Comparison of ENCODE assay signal across 12 mouse cellular contexts in the genomic region with DNA sequence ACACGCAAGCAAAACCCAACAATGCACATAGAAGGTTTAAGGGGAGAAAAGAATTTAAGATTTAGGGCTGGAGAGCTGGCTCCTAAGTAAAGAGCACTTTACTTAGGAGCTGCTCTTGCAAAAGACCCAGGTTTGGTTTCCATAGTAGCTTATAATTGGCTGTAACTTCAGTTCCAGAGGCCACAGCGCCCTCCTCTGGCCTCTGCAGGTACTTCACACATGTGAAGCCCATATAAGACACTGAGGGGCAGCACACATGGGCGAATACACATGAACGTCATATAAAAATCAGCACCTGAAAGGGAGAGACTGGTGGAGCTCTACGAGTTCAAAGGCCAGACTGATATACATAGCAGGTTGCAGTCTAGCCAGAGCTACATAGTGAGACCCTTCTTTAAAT. TPM values are rescaled to one million over a fixed set of nuclear protein-coding genes. Genes with fewer than 3 reads are reported as not detected.
DNase-seq lines count a peak whose midpoint lies in the region; ATAC-seq and TF ChIP-seq lines count a peak whose summit lies in the region.
"Had no signal": no experiment of that assay in that cellular context is flagged by ENCODE, and none has a peak within 500 bp of the region (broad histone marks: within the 10 kb centered on the region; RNA-seq: fewer than 3 reads in every experiment).

No protein-coding gene starts in this region.

- H3K36me3 ChIP-seq in hindbrain, embryonic 11.5 days (ENCODE audit: control insufficient read depth, insufficient read depth, low read length) = peaks cover 5% of the 10 kb centered on the region; the same call in 1 of the 2 replicates
- H3K36me3 ChIP-seq in hindbrain, embryonic 16.5 days (ENCODE audit: control insufficient read depth, insufficient read depth, low read length) = peaks cover 12% of the 10 kb centered on the region
- peaks cover 21% of the 10 kb centered on the region for H3K36me3 ChIP-seq in thymus, adult 2 months (ENCODE audit: control insufficient read depth, insufficient read depth, low read length)

- ATAC-seq in hindbrain, embryonic 11.5 days (ENCODE audit: low FRiP score) = no peak
- ATAC-seq in hindbrain, embryonic 16.5 days = no peak
- ATAC-seq: midbrain, embryonic 15.5 days had no signal

- no peak overlapping the region for H3K27ac ChIP-seq in hindbrain, embryonic 11.5 days (ENCODE audit: low read depth, low read length)
- no peak overlapping the region for H3K27ac ChIP-seq in hindbrain, embryonic 16.5 days (ENCODE audit: low read depth, low read length)
- no peak overlapping the region for H3K27ac ChIP-seq in thymus, adult 2 months (ENCODE audit: control insufficient read depth, insufficient read depth, low read length)
- no peak overlapping the region for H3K27ac ChIP-seq in bone marrow, adult 2 months (ENCODE audit: control insufficient read depth, insufficient read depth, low read depth, low read length, poor library complexity)
- H3K27ac ChIP-seq: embryonic facial prominence, embryonic 13.5 days; limb, embryonic 15.5 days; midbrain, embryonic 15.5 days had no signal

- TF ChIP-seq POLR2A in thymus, adult 2 months (IDR thresholded peaks at IDR 0.05; ENCODE audit: control insufficient read depth, extremely low read depth, insufficient read depth, low read length, poor library complexity) = no peak
- TF ChIP-seq POLR2A in bone marrow, adult 2 months (IDR thresholded peaks at IDR 0.05; ENCODE audit: borderline replicate concordance, control insufficient read depth, low read depth, low read length) = no peak

- DNase-seq in hindbrain, embryonic 11.5 days (ENCODE audit: low spot score) = peak; percentile 37
- peak; percentile 25 for DNase-seq in thymus, adult 2 months
- no peak for DNase-seq in thymus, postnatal 10 days (ENCODE audit: low spot score in 2 of 2)
- peak; percentile 44 for DNase-seq in thymus, postnatal 25 days
- DNase-seq in right cerebral cortex, postnatal 14 days = no peak
- DNase-seq in left cerebral cortex, postnatal 4 days = no peak

- no peak overlapping the region for H3K9ac ChIP-seq in hindbrain, embryonic 11.5 days (ENCODE audit: low read depth, low read length)
- H3K9ac ChIP-seq in hindbrain, embryonic 16.5 days (ENCODE audit: low read depth, low read length) = no peak overlapping the region
- H3K9ac ChIP-seq: embryonic facial prominence, embryonic 13.5 days; limb, embryonic 15.5 days; midbrain, embryonic 15.5 days had no signal

- no peak for TF ChIP-seq CTCF in thymus, adult 2 months (IDR thresholded peaks at IDR 0.05; ENCODE audit: borderline replicate concordance, control insufficient read depth, extremely low read depth, insufficient read depth, low read length, poor library complexity)
- peak; percentile 39 for TF ChIP-seq CTCF in bone marrow, adult 2 months (IDR thresholded peaks at IDR 0.05; ENCODE audit: control insufficient read depth, insufficient read depth, low read length)

- H3K4me1 ChIP-seq in hindbrain, embryonic 11.5 days (replicated peaks; ENCODE audit: control insufficient read depth, insufficient read depth, low read length) = peaks cover 8% of the 10 kb centered on the region
- H3K4me1 ChIP-seq in hindbrain, embryonic 16.5 days (ENCODE audit: control insufficient read depth, insufficient read depth, low read depth, low read length) = peaks cover 13% of the 10 kb centered on the region
- H3K4me1 ChIP-seq in thymus, adult 2 months (replicated peaks; ENCODE audit: control insufficient read depth, insufficient read depth, low read length) = peaks cover 13% of the 10 kb centered on the region
- no peaks in the 10 kb centered on the region for H3K4me1 ChIP-seq in bone marrow, adult 2 months (ENCODE audit: control insufficient read depth, insufficient read depth, low read length)

- intact Hi-C loops in left cerebral cortex, postnatal 4 days (cut with DNase I) = no loop called here

- 66% methylated on average over 5 of the region's 5 CpGs for WGBS in hindbrain, embryonic 11.5 days
- WGBS in hindbrain, embryonic 16.5 days = 61% methylated on average over 5 of the region's 5 CpGs
- WGBS in thymus, adult 2 months = 83% methylated on average over 5 of the region's 5 CpGs
- WGBS in bone marrow, adult 2 months = 70% methylated on average over 5 of the region's 5 CpGs

- peaks cover 24% of the 10 kb centered on the region for H3K27me3 ChIP-seq in hindbrain, embryonic 11.5 days (ENCODE audit: control insufficient read depth, insufficient read depth, low read length)
- peaks cover 16% of the 10 kb centered on the region for H3K27me3 ChIP-seq in hindbrain, embryonic 16.5 days (replicated peaks; ENCODE audit: control insufficient read depth, insufficient read depth, low read length)
- H3K27me3 ChIP-seq in thymus, adult 2 months (ENCODE audit: control insufficient read depth, insufficient read depth, low read length) = peaks cover 21% of the 10 kb centered on the region

- no peak overlapping the region for H3K4me2 ChIP-seq in hindbrain, embryonic 11.5 days (replicated peaks; ENCODE audit: low read depth, low read length)
- no peak overlapping the region for H3K4me2 ChIP-seq in hindbrain, embryonic 16.5 days (ENCODE audit: low read length)
- H3K4me2 ChIP-seq: embryonic facial prominence, embryonic 13.5 days; limb, embryonic 15.5 days; midbrain, embryonic 15.5 days had no signal

- H3K4me3 ChIP-seq in hindbrain, embryonic 11.5 days (ENCODE audit: low read depth, low read length) = no peak overlapping the region
- no peak overlapping the region for H3K4me3 ChIP-seq in hindbrain, embryonic 16.5 days (ENCODE audit: low read length)
- no peak overlapping the region for H3K4me3 ChIP-seq in thymus, adult 2 months (ENCODE audit: control insufficient read depth, insufficient read depth, low read length)
- no peak overlapping the region for H3K4me3 ChIP-seq in bone marrow, adult 2 months (replicated peaks; ENCODE audit: control insufficient read depth, low read depth, low read length)
- H3K4me3 ChIP-seq: embryonic facial prominence, embryonic 13.5 days; limb, embryonic 15.5 days; midbrain, embryonic 15.5 days had no signal

- no peaks in the 10 kb centered on the region for H3K9me3 ChIP-seq in hindbrain, embryonic 11.5 days (ENCODE audit: control insufficient read depth, low read length)
- no peaks in the 10 kb centered on the region for H3K9me3 ChIP-seq in hindbrain, embryonic 16.5 days (ENCODE audit: control insufficient read depth, low read length)
- H3K9me3 ChIP-seq: embryonic facial prominence, embryonic 13.5 days; limb, embryonic 15.5 days; midbrain, embryonic 15.5 days had no signal

RNA-seq across cellular contexts. Expression of a gene that starts 4.3 kb away (rescaled TPM):
- 63.7 and 67.2 TPM in 2 replicates for polyA plus RNA-seq in hindbrain, embryonic 11.5 days (2014; fragmentation: Nextera tagmentation; extraction: Ambion mirVana)
- 10.6 and 41.1 TPM in 2 replicates for polyA plus RNA-seq in hindbrain, embryonic 16.5 days (2015; fragmentation: Nextera tagmentation; extraction: Ambion mirVana)
- polyA plus RNA-seq in thymus, adult 2 months (2012; rRNA removed) = 10.7 and 12.1 TPM in 2 replicates
- 60.9 and 83.6 TPM in 2 replicates for polyA plus RNA-seq in bone marrow, adult 2 months (2011; ENCODE audit: insufficient read depth, insufficient read length, low replicate concordance, missing spikeins)
- total RNA-seq in left cerebral cortex, postnatal 4 days (2021) = 1 to 10 TPM; 4.7 to 5.2 TPM

RNA-seq across cellular contexts. Expression of a gene that starts 21.1 kb away (rescaled TPM):
- polyA plus RNA-seq in hindbrain, embryonic 11.5 days (2014; fragmentation: Nextera tagmentation; extraction: Ambion mirVana) = 0.64 and 0.79 TPM in 2 replicates
- polyA plus RNA-seq in hindbrain, embryonic 16.5 days (2015; fragmentation: Nextera tagmentation; extraction: Ambion mirVana) = 0.23 and 0.47 TPM in 2 replicates
- 2.5 and 2.9 TPM in 2 replicates for polyA plus RNA-seq in thymus, adult 2 months (2012; rRNA removed)
- 1.5 TPM in 1 of 2 replicates, not detected in the other for polyA plus RNA-seq in bone marrow, adult 2 months (2011; ENCODE audit: insufficient read depth, insufficient read length, low replicate concordance, missing spikeins)
- under 1 TPM; 0.83 to 0.84 TPM for total RNA-seq in left cerebral cortex, postnatal 4 days (2021)

RNA-seq across cellular contexts. Expression of a gene that starts 28.4 kb away (rescaled TPM):
- 34.8 and 37.6 TPM in 2 replicates for polyA plus RNA-seq in hindbrain, embryonic 11.5 days (2014; fragmentation: Nextera tagmentation; extraction: Ambion mirVana)
- polyA plus RNA-seq in hindbrain, embryonic 16.5 days (2015; fragmentation: Nextera tagmentation; extraction: Ambion mirVana) = 8.2 and 10.7 TPM in 2 replicates
- polyA plus RNA-seq in thymus, adult 2 months (2012; rRNA removed) = 105 and 108 TPM in 2 replicates
- polyA plus RNA-seq in bone marrow, adult 2 months (2011; ENCODE audit: insufficient read depth, insufficient read length, low replicate concordance, missing spikeins) = 88.6 and 105 TPM in 2 replicates
- 1 to 10 TPM; 3.6 to 3.8 TPM for total RNA-seq in left cerebral cortex, postnatal 4 days (2021)
- total RNA-seq: gastrocnemius, adult 18-20 months had no signal

RNA-seq across cellular contexts. Expression of a gene that starts 34.3 kb away (rescaled TPM):
- 60.3 and 64.7 TPM in 2 replicates for polyA plus RNA-seq in hindbrain, embryonic 11.5 days (2014; fragmentation: Nextera tagmentation; extraction: Ambion mirVana)
- polyA plus RNA-seq in hindbrain, embryonic 16.5 days (2015; fragmentation: Nextera tagmentation; extraction: Ambion mirVana) = 90.8 and 94.1 TPM in 2 replicates
- polyA plus RNA-seq in thymus, adult 2 months (2012; rRNA removed) = 64.6 and 80.2 TPM in 2 replicates
- 10.5 and 20.9 TPM in 2 replicates for polyA plus RNA-seq in bone marrow, adult 2 months (2011; ENCODE audit: insufficient read depth, insufficient read length, low replicate concordance, missing spikeins)
- total RNA-seq in left cerebral cortex, postnatal 4 days (2021) = 10 to 100 TPM; 63.2 to 67.5 TPM

RNA-seq across cellular contexts. Expression of a gene that starts 34.6 kb away (rescaled TPM):
- 49.7 and 60.4 TPM in 2 replicates for polyA plus RNA-seq in hindbrain, embryonic 11.5 days (2014; fragmentation: Nextera tagmentation; extraction: Ambion mirVana)
- 56.2 and 61.1 TPM in 2 replicates for polyA plus RNA-seq in hindbrain, embryonic 16.5 days (2015; fragmentation: Nextera tagmentation; extraction: Ambion mirVana)
- polyA plus RNA-seq in thymus, adult 2 months (2012; rRNA removed) = 225 and 254 TPM in 2 replicates
- polyA plus RNA-seq in bone marrow, adult 2 months (2011; ENCODE audit: insufficient read depth, insufficient read length, low replicate concordance, missing spikeins) = 394 and 621 TPM in 2 replicates
- total RNA-seq in left cerebral cortex, postnatal 4 days (2021) = 10 to 100 TPM; 49.1 to 59.1 TPM

Comparison
In these comparisons a context has a peak if more than half of its experiments do, and no peak if none do; other contexts are left out.
1. DNase-seq: peak in hindbrain, embryonic 11.5 days (single experiment), thymus, adult 2 months (single experiment) and thymus, postnatal 25 days (single experiment); none in thymus, postnatal 10 days (0 of 2), right cerebral cortex, postnatal 14 days (single experiment) and left cerebral cortex, postnatal 4 days (single experiment).